In genomic region chr12:110888106-110888505, GRCm38 (mm10) we compare ENCODE assay signal across 8 mouse cellular contexts. TPM values are rescaled to one million over a fixed set of nuclear protein-coding genes. Genes with fewer than 3 reads are reported as not detected.
DNase-seq lines count a peak whose midpoint lies in the region; ATAC-seq and TF ChIP-seq lines count a peak whose summit lies in the region.

No protein-coding gene starts in this region.

- no peak for TF ChIP-seq POLR2A in kidney, adult 2 months (IDR thresholded peaks at IDR 0.05; ENCODE audit: low read depth, low read length)

- no peak for DNase-seq in kidney, adult 2 months
- DNase-seq in kidney, postnatal 10 days: no peak
- peak; percentile 3 for DNase-seq in T-cell, adult 2 months (ENCODE audit: low spot score)
- DNase-seq in hindbrain, embryonic 14.5 days (ENCODE audit: low spot score): no peak
- no peak for DNase-seq in gastrocnemius, adult 8-10 months (ENCODE audit: low spot score in 2 of 2)
- DNase-seq in right cerebral cortex, postnatal 14 days: no peak
- no peak for DNase-seq in adrenal gland, adult (ENCODE audit: inconsistent age in 2 of 2, low spot score in 1 of 2)

- 20% methylated on average over 12 of the region's 12 CpGs for WGBS in kidney, adult 2 months
- 45% methylated on average over 12 of the region's 12 CpGs for WGBS in hindbrain, embryonic 14.5 days
- 43% methylated on average over 12 of the region's 12 CpGs for WGBS in midbrain, embryonic 12.5 days

- H3K4me1 ChIP-seq in kidney, adult 2 months (ENCODE audit: control insufficient read depth, insufficient read depth, low read length): peaks cover 6% of the 10 kb centered on the region; the same call in 1 of the 2 replicates
- H3K4me1 ChIP-seq in hindbrain, embryonic 14.5 days (replicated peaks; ENCODE audit: control insufficient read depth, insufficient read depth, low read length): peaks cover 18% of the 10 kb centered on the region
- H3K4me1 ChIP-seq in midbrain, embryonic 12.5 days: peaks cover 19% of the 10 kb centered on the region

- TF ChIP-seq CTCF in kidney, adult 2 months (conservative IDR thresholded peaks at IDR 0.05; ENCODE audit: insufficient read depth, insufficient read length, low read depth, low read length): no peak

- no peak overlapping the region for H3K27ac ChIP-seq in kidney, adult 2 months (ENCODE audit: insufficient read depth, low read depth, low read length)
- no peak overlapping the region for H3K27ac ChIP-seq in hindbrain, embryonic 14.5 days
- no peak overlapping the region for H3K27ac ChIP-seq in midbrain, embryonic 12.5 days (replicated peaks)

- H3K27me3 ChIP-seq in kidney, adult 2 months (replicated peaks; ENCODE audit: control insufficient read depth, insufficient read depth, low read length): no peaks in the 10 kb centered on the region
- H3K27me3 ChIP-seq in hindbrain, embryonic 14.5 days (ENCODE audit: control insufficient read depth, insufficient read depth, low read length): no peaks in the 10 kb centered on the region
- H3K27me3 ChIP-seq in midbrain, embryonic 12.5 days: no peaks in the 10 kb centered on the region

- no peak for ATAC-seq in hindbrain, embryonic 14.5 days (ENCODE audit: low FRiP score)
- ATAC-seq in midbrain, embryonic 12.5 days (ENCODE audit: low FRiP score, low read depth): no peak

- H3K9me3 ChIP-seq in hindbrain, embryonic 14.5 days (ENCODE audit: control insufficient read depth, low read length): no peaks in the 10 kb centered on the region
- H3K9me3 ChIP-seq in midbrain, embryonic 12.5 days: no peaks in the 10 kb centered on the region

- peak overlapping the region; percentile 73 for H3K4me3 ChIP-seq in kidney, adult 2 months (ENCODE audit: insufficient read depth, low read depth, low read length)
- peak overlapping the region; percentile 79 for H3K4me3 ChIP-seq in hindbrain, embryonic 14.5 days (replicated peaks; ENCODE audit: low read length)
- H3K4me3 ChIP-seq in midbrain, embryonic 12.5 days: peak overlapping the region; percentile 90

- no peaks in the 10 kb centered on the region for H3K36me3 ChIP-seq in kidney, adult 2 months (ENCODE audit: control insufficient read depth, insufficient read depth, low read length)
- peaks cover 10% of the 10 kb centered on the region; the same call in 1 of the 2 replicates for H3K36me3 ChIP-seq in hindbrain, embryonic 14.5 days (replicated peaks; ENCODE audit: control insufficient read depth, insufficient read depth)
- H3K36me3 ChIP-seq in midbrain, embryonic 12.5 days: peaks cover 10% of the 10 kb centered on the region

- peak overlapping the region; percentile 96 for H3K4me2 ChIP-seq in hindbrain, embryonic 14.5 days (replicated peaks)
- peak overlapping the region; percentile 89 for H3K4me2 ChIP-seq in midbrain, embryonic 12.5 days (replicated peaks)

- H3K9ac ChIP-seq in hindbrain, embryonic 14.5 days: peak overlapping the region; percentile 74
- H3K9ac ChIP-seq in midbrain, embryonic 12.5 days (replicated peaks): peak overlapping the region; percentile 83

RNA-seq across cellular contexts. Expression of gene Cinp, which starts 0.8 kb away (rescaled TPM):
- polyA plus RNA-seq in kidney, adult 2 months (2012; rRNA removed): 27.1 and 28.6 TPM in 2 replicates
- polyA plus RNA-seq in hindbrain, embryonic 14.5 days (2014; fragmentation: Nextera tagmentation; extraction: Ambion mirVana): 86.2 and 88.0 TPM in 2 replicates
- polyA plus RNA-seq in midbrain, embryonic 12.5 days (2016; fragmentation: Nextera tagmentation; extraction: Ambion mirVana): 58.5 and 72.6 TPM in 2 replicates
- total RNA-seq in gastrocnemius, adult 8-10 months (2022): 10 to 100 TPM; 22.3 to 24.5 (median 22.8) TPM

RNA-seq across cellular contexts. Expression of gene Tecpr2, which starts 1.0 kb away (rescaled TPM):
- 4.3 and 4.7 TPM in 2 replicates for polyA plus RNA-seq in kidney, adult 2 months (2012; rRNA removed)
- 6.6 and 7.0 TPM in 2 replicates for polyA plus RNA-seq in hindbrain, embryonic 14.5 days (2014; fragmentation: Nextera tagmentation; extraction: Ambion mirVana)
- 7.5 and 8.4 TPM in 2 replicates for polyA plus RNA-seq in midbrain, embryonic 12.5 days (2016; fragmentation: Nextera tagmentation; extraction: Ambion mirVana)
- total RNA-seq in gastrocnemius, adult 8-10 months (2022): 1 to 10 TPM; 2.8 to 3.2 (median 2.8) TPM

RNA-seq across cellular contexts. Expression of gene Zfp839, which starts 38.1 kb away (rescaled TPM):
- polyA plus RNA-seq in kidney, adult 2 months (2012; rRNA removed): 6.9 and 9.0 TPM in 2 replicates
- 2.8 and 3.8 TPM in 2 replicates for polyA plus RNA-seq in hindbrain, embryonic 14.5 days (2014; fragmentation: Nextera tagmentation; extraction: Ambion mirVana)
- polyA plus RNA-seq in midbrain, embryonic 12.5 days (2016; fragmentation: Nextera tagmentation; extraction: Ambion mirVana): 3.9 and 5.1 TPM in 2 replicates
- total RNA-seq in gastrocnemius, adult 8-10 months (2022): 1 to 10 TPM; 7.8 to 9.6 (median 8.4) TPM

RNA-seq across cellular contexts. Expression of gene Mok, which starts 47.4 kb away (rescaled TPM):
- 9.8 and 10.1 TPM in 2 replicates for polyA plus RNA-seq in kidney, adult 2 months (2012; rRNA removed)
- polyA plus RNA-seq in hindbrain, embryonic 14.5 days (2014; fragmentation: Nextera tagmentation; extraction: Ambion mirVana): 14.3 and 17.5 TPM in 2 replicates
- 11.1 and 13.2 TPM in 2 replicates for polyA plus RNA-seq in midbrain, embryonic 12.5 days (2016; fragmentation: Nextera tagmentation; extraction: Ambion mirVana)
- under 1 TPM in 2 of 4 experiments, not detected in 2; 0.35 to 0.52 TPM for total RNA-seq in gastrocnemius, adult 8-10 months (2022)
